Mouse (Mus musculus) bone marrow macrophage, adult 2 months (primary cell): ENCODE measurements around the gene Bcl7c.

ENCODE experiments used
- CTCF ChIP-seq: IDR thresholded peaks from 2 replicates; pipeline ENCODE4 v1.5.1; 2012; ENCODE audit warnings: low read depth, mild to moderate bottlenecking, low read length, moderate library complexity
- POLR2A ChIP-seq: IDR thresholded peaks from 2 replicates; pipeline ENCODE4 v1.6.1; 2012; ENCODE audit warnings: mild to moderate bottlenecking, low read depth, low read length, borderline replicate concordance

DNA sequence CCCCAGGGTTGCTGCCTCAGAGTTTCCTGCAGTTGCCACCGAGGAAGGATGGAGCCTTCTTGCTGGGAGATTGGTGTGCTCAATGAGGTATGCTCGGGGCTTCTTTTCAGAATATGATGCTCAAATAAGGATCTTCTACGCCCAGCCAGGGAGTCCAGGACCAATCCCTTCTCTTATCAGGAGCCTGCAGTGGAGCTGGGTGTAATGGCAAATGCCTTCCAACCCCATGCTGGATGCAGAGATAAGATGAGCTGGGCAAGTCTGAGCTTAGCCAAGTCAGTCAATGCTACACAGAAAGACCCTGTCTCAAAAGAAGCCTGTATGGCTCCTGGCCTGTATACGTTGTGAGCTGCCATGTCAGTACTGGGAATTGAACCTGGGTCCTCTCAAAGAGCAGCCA, 82.3 kb downstream of the Bcl7c start:
- TF ChIP-seq CTCF (no peak), POLR2A (no peak)
